Mouse (Mus musculus) fat pad, adult 2 months (tissue): ENCODE measurements around the gene Myh11.
"Not testable (repeated sequence)": the region's sequence is repeated elsewhere in the genome, so short reads cannot be mapped to it uniquely, and the experiment has no call there.

Experiments used
- DNase-seq: peaks from one replicate; pipeline ENCODE4 v3.0.0-alpha.2; 2011; ENCODE audit warnings: low read depth, low spot score; ENCODE audit errors: extremely low read depth

Gene Myh11

GRCm38 (mm10) chr16:14169706-14170105 lies 121.5 kb downstream of the Myh11 start:
- DNase-seq = no peak

- no peak for DNase-seq
Observed at GRCm38 (mm10) chr16:14166490-14166889, 124.7 kb downstream of the Myh11 start.

- no peak for DNase-seq
Observed at GRCm38 (mm10) chr16:14163731-14164130, 127.4 kb downstream of the Myh11 start.

GRCm38 (mm10) chr16:14162988-14163416 lies 128.2 kb downstream of the Myh11 start, which contains the start of the genes Nde1 and Marf1:
Gene Nde1, plus strand, starts transcription at chr16:14163275.
Gene Marf1, minus strand, starts transcription at chr16:14163351.
- DNase-seq = no peak

GRCm38 (mm10) chr16:14160941-14161340 lies 130.2 kb downstream of the Myh11 start:
- no peak for DNase-seq

GRCm38 (mm10) chr16:14159746-14160131 lies 131.4 kb downstream of the Myh11 start:
- DNase-seq = peak; percentile 37

GRCm38 (mm10) chr16:14158936-14159745 lies 132.0 kb downstream of the Myh11 start:
- DNase-seq = peak; percentile 80

GRCm38 (mm10) chr16:14158536-14158935 lies 132.6 kb downstream of the Myh11 start:
- DNase-seq = no peak

- DNase-seq = no peak
Observed at GRCm38 (mm10) chr16:14156312-14156711, 134.9 kb downstream of the Myh11 start.

GRCm38 (mm10) chr16:14155638-14156037 lies 135.5 kb downstream of the Myh11 start:
- DNase-seq = not testable (repeated sequence)

GRCm38 (mm10) chr16:14151718-14152117 lies 139.5 kb downstream of the Myh11 start:
- DNase-seq = no peak

- no peak for DNase-seq
Observed at GRCm38 (mm10) chr16:14147712-14148111, 143.5 kb downstream of the Myh11 start.
